Mouse (Mus musculus) T-cell, adult 2 months (primary cell): ENCODE data around the gene Arid1b.
A peak's percentile ranks its signal among the peaks of the same experiment; 100 is the strongest.

Experiments
- DNase-seq: peaks from one replicate; pipeline ENCODE4 v3.0.0; 2022; ENCODE audit warnings: low spot score

Gene Arid1b

DNA sequence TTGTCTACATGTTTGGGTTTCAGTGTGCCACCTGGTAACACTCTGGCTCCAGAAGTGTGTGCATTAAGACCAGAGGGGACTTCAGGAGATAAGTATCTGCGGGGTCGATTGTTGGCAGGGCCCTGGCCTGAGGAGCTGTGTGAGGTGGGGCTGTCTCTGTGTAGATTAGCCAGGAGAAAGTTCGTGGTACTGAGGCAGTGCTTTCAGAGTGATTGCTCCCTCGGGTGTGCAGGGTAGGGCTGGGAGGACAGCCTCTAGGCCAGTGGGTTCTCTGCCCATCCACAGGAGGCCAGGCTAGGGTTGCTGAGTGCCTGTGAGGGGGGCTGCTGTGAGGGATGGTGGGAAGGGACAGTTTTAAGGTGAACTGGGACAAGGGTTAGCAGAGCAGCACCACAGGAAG is 63.2 kb downstream of the Arid1b start:
- DNase-seq, result no peak

DNA sequence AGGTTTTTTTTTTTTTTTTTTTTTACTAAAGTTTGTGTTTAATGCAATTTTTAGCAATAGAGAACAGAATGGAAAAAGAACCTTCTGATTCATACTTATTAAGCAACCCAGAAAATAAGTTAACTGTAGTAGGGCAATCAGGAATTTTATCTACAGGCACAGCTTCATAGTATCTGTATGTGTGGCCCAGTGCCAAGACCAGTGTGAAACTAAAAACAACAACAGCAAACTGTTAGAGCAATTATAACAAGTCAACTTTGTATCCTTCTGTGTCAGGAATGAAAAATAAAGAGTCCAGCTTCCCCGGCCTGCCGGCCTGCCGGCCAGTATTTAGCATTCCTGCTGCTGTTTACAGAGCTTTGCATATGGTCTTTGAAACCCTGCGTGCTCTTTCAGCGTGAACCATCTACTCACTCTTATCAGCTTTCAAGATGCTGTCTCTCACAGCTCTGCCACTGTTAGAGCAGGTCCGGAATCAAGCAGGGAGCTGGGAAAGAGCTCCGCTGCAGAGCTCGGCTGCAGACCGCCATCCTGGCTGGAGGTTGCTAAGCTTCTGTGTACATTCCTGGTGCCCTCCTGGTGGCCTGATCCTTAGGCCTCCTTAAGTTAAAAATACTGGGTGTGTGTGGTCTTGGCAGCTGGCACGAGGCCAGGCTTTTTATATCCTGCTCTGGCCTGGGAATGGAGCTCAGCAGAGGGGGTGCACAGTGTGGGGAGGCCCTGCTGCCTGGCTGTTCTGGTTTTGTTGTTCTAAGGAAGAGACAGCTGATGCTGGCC is 64.0 kb downstream of the Arid1b start:
- DNase-seq, result no peak

DNA sequence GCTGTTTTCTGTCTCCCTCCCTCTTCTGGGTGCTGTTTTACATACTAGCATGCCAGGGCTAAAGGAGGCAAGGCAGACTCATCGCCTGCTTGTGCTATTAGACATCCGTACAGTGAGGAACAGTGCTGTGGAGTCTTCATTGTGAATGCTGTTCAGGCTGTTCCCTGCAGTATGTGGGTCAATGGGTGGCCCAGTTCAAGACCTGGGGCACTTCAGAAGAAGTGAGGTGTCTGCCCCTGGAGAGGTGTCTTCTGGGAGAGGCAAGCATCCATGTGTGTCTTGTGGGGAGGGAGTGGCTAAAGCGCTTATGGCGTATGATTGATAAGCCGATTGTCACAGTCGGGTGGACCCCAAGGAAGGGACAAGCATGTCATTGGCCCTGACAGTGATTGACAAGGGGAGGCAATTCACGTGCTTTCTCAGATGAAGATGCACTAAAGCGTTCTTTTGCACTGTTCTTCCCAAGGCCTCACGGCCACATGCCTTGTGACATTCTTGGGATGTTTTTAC is 65.0 kb downstream of the Arid1b start:
- no peak for DNase-seq

DNA sequence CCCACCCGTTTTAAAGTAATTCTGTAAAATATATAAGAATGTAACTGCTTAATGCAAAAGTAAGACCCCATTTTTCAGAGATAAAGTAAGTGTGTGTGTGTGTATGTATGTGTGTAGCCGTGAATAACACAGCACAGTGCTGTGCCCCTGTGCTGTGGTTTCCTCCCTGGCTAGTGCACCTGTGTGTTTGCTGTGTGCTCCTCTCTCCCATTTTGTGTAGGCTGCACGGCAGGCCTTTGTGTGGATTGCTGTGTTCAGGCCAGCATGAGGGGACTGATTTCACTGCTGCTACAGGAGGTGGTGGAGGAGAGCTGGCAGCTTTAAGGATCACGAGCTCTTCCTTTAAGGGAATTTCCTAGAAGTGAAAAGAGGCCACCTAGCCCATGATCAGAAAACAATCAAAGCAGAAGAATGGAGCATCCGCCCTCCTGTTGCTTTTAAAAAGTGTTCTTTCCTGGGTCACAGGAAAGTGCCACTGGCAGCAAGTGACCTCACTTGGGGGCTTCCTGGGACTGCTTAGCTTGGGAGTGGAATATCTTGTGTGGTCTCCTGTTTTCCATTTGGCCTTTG is 66.5 kb downstream of the Arid1b start:
- peak; percentile 12 for DNase-seq

- DNase-seq, result no peak
Measured at GRCm38 (mm10) chr17:5061183-5061582, 67.1 kb downstream of the Arid1b start.

- no peak for DNase-seq
Measured at GRCm38 (mm10) chr17:5061593-5061992, 67.5 kb downstream of the Arid1b start.

GRCm38 (mm10) chr17:5063471-5064176 is 69.5 kb downstream of the Arid1b start:
- peak; percentile 43 for DNase-seq

DNA sequence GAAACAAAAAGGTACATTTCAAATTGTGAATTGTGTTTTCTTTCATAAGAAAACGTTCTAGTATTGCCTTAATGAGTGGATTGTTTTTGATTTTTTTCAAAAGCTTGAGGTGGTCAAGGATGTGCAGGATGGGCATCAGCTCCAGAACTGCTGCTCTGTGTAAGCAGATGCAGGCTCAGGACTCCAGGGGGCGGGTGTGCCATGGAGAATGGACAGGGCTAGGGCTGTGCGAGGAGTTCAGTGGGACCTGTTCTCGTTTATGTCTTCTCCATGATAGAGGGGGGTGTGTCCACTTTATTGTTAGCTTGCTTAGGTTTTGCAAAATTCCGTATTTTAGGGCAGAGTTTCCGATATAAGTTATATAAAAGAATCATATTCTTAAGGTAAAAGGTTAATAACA is 70.6 kb downstream of the Arid1b start:
- DNase-seq, result no peak

- DNase-seq, result no peak
Measured at GRCm38 (mm10) chr17:5065270-5065669, 71.1 kb downstream of the Arid1b start.

GRCm38 (mm10) chr17:5066835-5067234 is 72.7 kb downstream of the Arid1b start:
- DNase-seq, result no peak

DNA sequence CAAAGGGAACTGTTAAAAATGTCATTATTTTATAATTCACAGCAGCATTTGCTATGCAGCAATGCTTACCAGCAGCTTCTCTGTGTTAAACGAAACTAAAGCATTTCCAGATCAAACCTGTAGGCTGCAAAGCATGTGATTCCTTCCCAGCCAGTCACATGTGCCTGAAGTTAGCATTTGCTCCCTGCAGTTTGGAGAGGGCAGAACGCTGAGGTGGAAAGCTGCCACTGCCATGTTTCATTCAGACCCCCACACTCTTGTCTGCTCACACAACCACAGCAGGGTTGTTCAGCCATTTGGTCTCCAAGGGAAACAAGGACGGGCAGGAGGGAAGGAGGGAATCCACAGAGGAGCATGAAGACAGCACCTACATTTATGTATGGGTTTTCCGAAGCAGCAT is 73.1 kb downstream of the Arid1b start:
- DNase-seq, result no peak

DNA sequence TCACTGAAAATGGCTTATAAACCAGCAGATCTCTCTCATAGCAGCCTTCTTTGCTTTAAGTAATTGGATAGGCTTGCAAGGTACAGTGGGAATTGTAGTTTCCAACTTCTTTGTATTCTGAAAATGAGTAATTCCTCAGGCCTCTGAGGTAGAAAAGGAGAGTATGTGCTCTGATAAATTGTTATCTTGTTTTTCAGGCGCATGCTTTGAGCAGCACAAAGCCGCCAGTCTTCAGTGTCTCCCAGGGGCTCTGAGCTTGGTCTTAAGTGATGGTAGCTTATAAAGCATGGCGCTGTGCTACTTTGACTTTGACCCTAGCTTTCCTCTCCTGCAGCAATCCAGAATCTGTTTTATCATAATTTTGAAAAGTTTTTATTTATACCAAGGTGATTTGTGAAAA is 76.3 kb downstream of the Arid1b start:
- DNase-seq, result no peak

DNA sequence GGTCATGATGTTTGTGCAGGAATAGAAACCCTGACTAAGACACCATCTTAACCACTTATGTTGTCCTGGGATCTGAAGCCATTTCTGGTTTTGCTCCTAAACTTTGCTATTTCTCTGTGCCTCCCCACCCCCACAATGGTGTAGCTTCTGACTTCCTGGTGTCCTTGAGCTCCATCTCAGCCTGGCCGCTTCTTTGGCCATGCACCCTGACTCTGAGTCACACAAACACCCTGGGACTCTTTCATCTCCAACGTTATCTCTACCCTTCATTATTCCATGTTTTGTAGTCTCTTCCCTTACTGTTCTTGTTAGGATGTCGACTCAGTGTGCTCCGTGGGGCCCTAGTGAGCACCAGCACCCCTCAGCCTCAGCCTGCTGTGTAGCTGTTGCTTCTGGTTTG is 78.4 kb downstream of the Arid1b start:
- no peak for DNase-seq

GRCm38 (mm10) chr17:5074752-5075506 is 80.8 kb downstream of the Arid1b start:
- DNase-seq, result no peak

DNA sequence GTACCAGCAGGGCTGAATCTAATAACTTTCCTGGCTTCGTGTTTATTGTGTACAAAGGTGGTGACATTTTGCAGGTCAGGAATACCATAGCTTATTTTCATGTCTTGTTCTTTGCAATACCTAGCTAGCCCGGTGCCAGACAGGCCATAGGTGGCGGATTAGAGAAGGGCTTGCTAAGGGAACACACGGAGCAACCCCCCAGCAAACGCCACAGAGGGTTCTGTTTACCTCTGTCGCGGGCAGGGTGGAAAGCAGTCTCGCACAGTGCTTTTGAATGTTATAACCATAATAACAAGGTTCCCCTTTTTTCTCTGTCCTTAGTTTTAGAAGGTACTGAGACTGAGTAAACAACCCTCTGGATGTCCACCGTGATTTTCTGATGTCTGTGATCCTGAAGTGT is 83.9 kb downstream of the Arid1b start:
- no peak for DNase-seq

DNA sequence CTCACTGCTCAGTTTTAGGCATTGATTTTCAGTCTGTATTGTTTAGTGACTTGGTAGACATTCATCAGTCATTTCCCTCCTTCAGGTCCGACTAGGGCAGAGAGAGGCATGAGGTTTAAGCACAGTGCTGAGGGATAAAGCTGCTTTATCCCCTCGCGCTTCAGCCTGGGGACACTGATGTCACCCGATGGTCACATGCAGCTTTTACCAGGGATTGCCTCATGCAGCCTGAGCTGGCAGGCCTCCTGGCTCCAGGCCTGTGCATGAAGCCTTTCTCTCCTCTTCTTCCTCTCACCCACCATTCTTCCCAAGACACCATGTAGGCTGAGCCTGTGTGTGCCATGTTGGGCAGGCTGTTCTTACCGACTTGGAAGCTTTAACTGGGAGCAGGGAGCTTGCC is 84.4 kb downstream of the Arid1b start:
- no peak for DNase-seq

DNA sequence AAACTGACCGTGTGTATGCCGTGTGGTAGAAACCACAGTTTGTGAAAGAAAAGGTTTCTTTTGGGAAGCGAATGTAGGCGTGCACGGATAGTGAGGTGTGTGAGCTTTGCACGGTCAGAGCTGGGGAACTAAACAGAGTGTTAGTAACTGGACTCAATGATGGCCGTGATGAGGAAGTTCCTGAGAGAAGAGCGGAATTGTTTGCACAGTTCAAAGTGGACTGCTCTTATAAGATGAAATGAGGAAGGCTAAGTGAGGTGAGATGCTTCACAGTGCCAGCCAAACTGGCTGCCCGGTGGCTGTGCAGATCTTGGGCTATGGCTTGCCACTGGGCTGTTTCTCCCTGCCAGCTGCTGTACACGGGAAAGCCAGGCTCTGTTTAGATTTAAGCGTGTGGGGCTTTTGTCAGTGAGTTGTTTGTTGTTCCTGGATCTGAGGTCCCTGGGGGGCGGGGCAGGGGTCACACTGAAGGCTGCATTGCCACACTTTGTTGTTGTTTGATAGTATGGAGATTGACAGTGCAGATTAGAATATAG is 86.8 kb downstream of the Arid1b start:
- no peak for DNase-seq

GRCm38 (mm10) chr17:5082274-5082673 is 88.1 kb downstream of the Arid1b start:
- DNase-seq, result no peak

- DNase-seq, result no peak
Measured at GRCm38 (mm10) chr17:5083497-5083896, 89.4 kb downstream of the Arid1b start.

GRCm38 (mm10) chr17:5084139-5084538 is 90.0 kb downstream of the Arid1b start:
- no peak for DNase-seq

- DNase-seq, result no peak
Measured at GRCm38 (mm10) chr17:5085004-5085403, 90.9 kb downstream of the Arid1b start.

DNA sequence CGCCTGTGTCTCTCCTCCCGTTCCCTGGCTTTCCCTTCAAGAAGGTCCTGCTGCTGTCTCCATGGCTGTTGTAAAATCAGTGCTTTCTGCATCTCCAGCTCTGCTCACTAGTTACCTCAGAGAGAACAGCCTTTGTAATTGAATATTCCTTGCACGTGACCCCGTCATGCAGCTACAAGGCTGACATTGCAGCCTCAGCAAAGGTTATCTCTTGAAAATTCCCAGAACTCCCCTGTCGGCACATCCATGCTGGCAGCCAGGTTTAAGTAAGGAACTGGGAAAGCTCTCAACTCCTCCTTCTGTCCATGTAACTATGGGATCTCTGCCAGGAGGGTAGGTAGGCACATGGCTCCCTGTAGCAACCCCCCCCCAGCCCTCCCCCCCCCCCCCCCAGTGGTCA is 91.8 kb downstream of the Arid1b start:
- no peak for DNase-seq
